ENCODE assay signal across 12 mouse cellular contexts in the genomic region with DNA sequence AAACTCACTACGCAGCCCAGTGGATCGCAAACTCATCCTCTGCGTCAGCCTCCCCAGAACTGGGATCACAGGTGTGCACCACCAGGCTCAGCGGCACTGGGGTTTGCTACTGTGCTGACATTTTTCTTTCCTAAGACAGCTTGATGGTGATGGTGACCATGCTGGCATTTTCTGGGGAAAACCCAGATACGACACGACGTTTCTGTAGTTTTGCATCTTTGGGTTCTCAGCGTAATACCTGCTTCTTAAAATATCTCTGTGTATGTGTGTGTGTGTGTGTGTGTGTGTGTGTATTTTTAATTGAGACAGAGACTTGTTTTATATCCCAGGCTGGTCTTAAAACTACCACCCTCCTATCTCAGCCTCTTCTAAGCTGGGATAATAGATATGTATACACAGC. TPM values are rescaled to one million over a fixed set of nuclear protein-coding genes. Genes with fewer than 3 reads are reported as not detected.
A peak's percentile ranks its signal among the peaks of the same experiment; 100 is the strongest.
DNase-seq lines count a peak whose midpoint lies in the region; ATAC-seq and TF ChIP-seq lines count a peak whose summit lies in the region.
"Had no signal": no experiment of that assay in that cellular context is flagged by ENCODE, and none has a peak within 500 bp of the region (broad histone marks: within the 10 kb centered on the region; RNA-seq: fewer than 3 reads in every experiment).

No protein-coding gene starts in this region.

- no peaks in the 10 kb centered on the region for H3K9me3 ChIP-seq in heart, embryonic 14.5 days (ENCODE audit: control insufficient read depth, low read length)
- no peaks in the 10 kb centered on the region; the same call in 1 of the 2 replicates for H3K9me3 ChIP-seq in ES-E14 (ENCODE audit: control insufficient read depth, insufficient read depth, low read depth, low read length)
- no peaks in the 10 kb centered on the region for H3K9me3 ChIP-seq in intestine, postnatal 0 days (ENCODE audit: control insufficient read depth)
- H3K9me3 ChIP-seq: forebrain, embryonic 12.5 days had no signal

- in situ Hi-C loops in ES-E14 (cut with MboI; ENCODE audit: low sequenced_read_pairs in 2 of 2, unreplicated experiment in 2 of 2): no loop called here

- H3K4me2 ChIP-seq in heart, embryonic 14.5 days (ENCODE audit: low read length): peak overlapping the region; percentile 57
- peak overlapping the region; percentile 61 for H3K4me2 ChIP-seq in intestine, postnatal 0 days (replicated peaks; ENCODE audit: low read depth)
- H3K4me2 ChIP-seq: forebrain, embryonic 12.5 days had no signal

- no peaks in the 10 kb centered on the region for H3K36me3 ChIP-seq in heart, embryonic 14.5 days (ENCODE audit: control insufficient read depth, insufficient read depth, low read length)
- no peaks in the 10 kb centered on the region for H3K36me3 ChIP-seq in ES-E14 (ENCODE audit: control insufficient read depth, insufficient read depth, low read length, poor library complexity, severe bottlenecking)
- no peaks in the 10 kb centered on the region for H3K36me3 ChIP-seq in intestine, postnatal 0 days (ENCODE audit: control insufficient read depth, insufficient read depth)
- H3K36me3 ChIP-seq: forebrain, embryonic 12.5 days had no signal

- no peak for ATAC-seq in heart, embryonic 14.5 days (ENCODE audit: insufficient number of reproducible peaks, insufficient read depth, low FRiP score, low read depth)
- no peak for ATAC-seq in intestine, postnatal 0 days
- ATAC-seq: CD4-positive, CD25-positive, alpha-beta regulatory T cell, adult 4 months; inflammation-experienced regulatory T-cells, adult 6 months had no signal

- peaks cover 0 to 3% of the 10 kb centered on the region in 2 experiments; a peak in 1 of 4 replicates for H3K4me1 ChIP-seq in heart, embryonic 14.5 days (ENCODE audit: control insufficient read depth in 2 of 2, insufficient read depth in 2 of 2, low read length in 2 of 2)
- H3K4me1 ChIP-seq in ES-E14 (ENCODE audit: control insufficient read depth in 2 of 2, insufficient read depth in 2 of 2, low read length in 2 of 2, poor library complexity in 1 of 2): 0 out of 4 replicates have a peak, but pooled peaks cover 0 to 2% of the 10 kb centered on the region in 2 experiments
- H3K4me1 ChIP-seq in intestine, postnatal 0 days (replicated peaks; ENCODE audit: control insufficient read depth, insufficient read depth, low read length): no peaks in the 10 kb centered on the region
- H3K4me1 ChIP-seq: forebrain, embryonic 12.5 days had no signal

- H3K27me3 ChIP-seq in heart, embryonic 14.5 days (ENCODE audit: control insufficient read depth, insufficient read depth, low read length): peaks cover 4% of the 10 kb centered on the region; the same call in 1 of the 2 replicates
- no peaks in the 10 kb centered on the region for H3K27me3 ChIP-seq in intestine, postnatal 0 days (replicated peaks; ENCODE audit: control insufficient read depth, insufficient read depth, low read length)

- no peak overlapping the region for H3K27ac ChIP-seq in heart, embryonic 14.5 days (replicated peaks in 1 of 2; ENCODE audit: control insufficient read depth in 1 of 2, insufficient read depth in 1 of 2, low read depth in 2 of 2, low read length in 2 of 2)
- H3K27ac ChIP-seq in layer of hippocampus, adult 2 months: peak overlapping the region; percentile 37; the same call in 1 of the 2 replicates
- no peak overlapping the region for H3K27ac ChIP-seq in ES-E14 (ENCODE audit: insufficient read depth, low read depth, low read length, poor library complexity, severe bottlenecking)
- no peak overlapping the region for H3K27ac ChIP-seq in intestine, postnatal 0 days (ENCODE audit: low read depth, low read length)
- H3K27ac ChIP-seq: forebrain, embryonic 12.5 days had no signal

- TF ChIP-seq CTCF in layer of hippocampus, adult 2 months (conservative IDR thresholded peaks at IDR 0.05): no peak
- no peak for TF ChIP-seq CTCF in intestine, postnatal 0 days (IDR thresholded peaks at IDR 0.05; ENCODE audit: low read depth)

- DNase-seq in heart, adult 9 months (ENCODE audit: low spot score in 2 of 2): no peak
- no peak for DNase-seq in layer of hippocampus, adult 2 months (ENCODE audit: low spot score in 2 of 2)
- DNase-seq in layer of hippocampus, postnatal 14 days (ENCODE audit: low spot score in 2 of 2): no peak
- no peak for DNase-seq in ES-E14 (ENCODE audit: low read depth, low spot score)
- DNase-seq in spleen, adult 18-20 months: no peak
- no peak for DNase-seq in c-Kit-positive CD71-positive TER-119-positive erythroid progenitor cells, embryonic 14.5 days (ENCODE audit: low spot score)

- peak overlapping the region in 1 of 2 experiments; percentile 14; a peak in 1 of 4 replicates for H3K4me3 ChIP-seq in heart, embryonic 14.5 days (ENCODE audit: control insufficient read depth in 1 of 2, insufficient read depth in 1 of 2, low read depth in 1 of 2, low read length in 2 of 2)
- no peak overlapping the region; the same call in 1 of the 2 replicates for H3K4me3 ChIP-seq in layer of hippocampus, adult 2 months
- 0 out of 4 replicates have a peak overlapping the region, but pooled peaks of 1 of the 2 experiments have one; percentile 39 for H3K4me3 ChIP-seq in ES-E14 (ENCODE audit: insufficient read depth in 1 of 2, low read depth in 1 of 2, low read length in 2 of 2, poor library complexity in 1 of 2, severe bottlenecking in 1 of 2)
- H3K4me3 ChIP-seq in intestine, postnatal 0 days (ENCODE audit: low read depth, low read length): no peak overlapping the region
- H3K4me3 ChIP-seq: forebrain, embryonic 12.5 days had no signal

- H3K9ac ChIP-seq in heart, embryonic 14.5 days (ENCODE audit: low read length): peak overlapping the region; percentile 51
- H3K9ac ChIP-seq in ES-E14 (ENCODE audit: insufficient read depth, low read depth, low read length, poor library complexity, severe bottlenecking): 0 out of 2 replicates have a peak overlapping the region, but pooled peaks have one; percentile 12
- H3K9ac ChIP-seq in intestine, postnatal 0 days (ENCODE audit: low read depth, low read length): no peak overlapping the region
- H3K9ac ChIP-seq: forebrain, embryonic 12.5 days had no signal

- WGBS in heart, embryonic 14.5 days: 81% methylated on average over 8 of the region's 8 CpGs
- WGBS in intestine, postnatal 0 days: 71% methylated on average over 8 of the region's 8 CpGs

TF ChIP-seq in ES-E14, 5 proteins besides CTCF, POLR2A, EP300 and RAD21:
- no peak for TF ChIP-seq CHD2 (IDR thresholded peaks at IDR 0.05; ENCODE audit: low read depth, low read length)

RNA-seq across cellular contexts. Expression of a gene that starts 26.3 kb away (rescaled TPM):
- polyA plus RNA-seq in heart, embryonic 14.5 days (2014; fragmentation: Nextera tagmentation; extraction: Ambion mirVana): not detected in 2 replicates
- total RNA-seq in layer of hippocampus, adult 2 months (2021): 10 to 100 TPM; 22.0 to 23.1 TPM
- total RNA-seq in layer of hippocampus, postnatal 14 days (2021): 10 to 100 TPM; 28.6 to 30.5 TPM
- not detected in 2 replicates for total RNA-seq in ES-E14 (2012; rRNA removed)
- polyA plus RNA-seq in intestine, postnatal 0 days (2015; fragmentation: Nextera tagmentation; extraction: Ambion mirVana): 0.50 and 2.6 TPM in 2 replicates
- total RNA-seq: common myeloid progenitor, adult 5-6 weeks had no signal
- polyA plus RNA-seq: CD4-positive, CD25-positive, alpha-beta regulatory T cell, adult 4 months; forebrain, embryonic 12.5 days had no signal

RNA-seq across cellular contexts. Expression of a gene that starts 29.4 kb away (rescaled TPM):
- polyA plus RNA-seq in heart, embryonic 14.5 days (2014; fragmentation: Nextera tagmentation; extraction: Ambion mirVana): 2.5 and 2.9 TPM in 2 replicates
- total RNA-seq in layer of hippocampus, adult 2 months (2021): 1 to 10 TPM in 1 of 2 experiments, under 1 TPM in 1; 0.22 to 1.1 TPM
- under 1 TPM; 0.37 to 0.91 TPM for total RNA-seq in layer of hippocampus, postnatal 14 days (2021)
- total RNA-seq in ES-E14 (2012; rRNA removed): 0.95 and 1.2 TPM in 2 replicates
- polyA plus RNA-seq in intestine, postnatal 0 days (2015; fragmentation: Nextera tagmentation; extraction: Ambion mirVana): 10.0 TPM in 2 replicates

Comparison
In these comparisons a context has a peak if more than half of its experiments do, and no peak if none do; other contexts are left out.
1. RNA of a gene that starts 26.3 kb away (total RNA-seq): 28.6 to 30.5 TPM in layer of hippocampus, postnatal 14 days and 22.0 to 23.1 TPM in layer of hippocampus, adult 2 months; not detected in ES-E14; every median in the first group is over 10 times any median in the second.